Mouse (Mus musculus) hindbrain, postnatal 0 days (tissue): ENCODE measurements at regions not wholly inside any gene's neighbourhood (a gene's known extent, or its start where the extent isn't known, plus 50 kb on each side); places are given as distances from the start of the nearest gene placed in this dataset.

Experiments
- ATAC-seq: fragments of 200-750 bp; cut with Nextera tagmentation; 2 replicates; pipeline ENCODE4 v1.8.0; 2017; ENCODE audit warnings: mild to moderate bottlenecking, moderate TSS enrichment, moderate library complexity
- DNase-seq: peaks from one replicate; pipeline ENCODE4 v3.0.0-alpha.2; 2015; ENCODE audit warnings: low spot score
- H3K27ac ChIP-seq: fragments of 300-500 bp; sonication (generic); 2 replicates; pipeline ENCODE4 v1.5.1; 2014; ENCODE audit warnings: mild to moderate bottlenecking
- H3K27me3 ChIP-seq: fragments of 300-500 bp; sonication (generic); 2 replicates; pipeline ENCODE4 v1.6.1; 2014; ENCODE audit warnings: low read length, mixed read lengths; ENCODE audit not compliant: insufficient read depth
- H3K36me3 ChIP-seq: fragments of 300-500 bp; sonication (generic); 2 replicates; pipeline ENCODE4 v1.6.1; 2014; ENCODE audit warnings: low read length, mixed read lengths; ENCODE audit not compliant: insufficient read depth
- H3K4me1 ChIP-seq: fragments of 300-500 bp; sonication (generic); 2 replicates; pipeline ENCODE4 v1.6.1; 2014; ENCODE audit warnings: antibody characterized with exemption, low read length, mixed read lengths; ENCODE audit not compliant: insufficient read depth
- H3K4me2 ChIP-seq: fragments of 300-500 bp; sonication (generic); 2 replicates; pipeline ENCODE4 v1.6.1; 2014; ENCODE audit warnings: low read depth, mild to moderate bottlenecking, low read length, moderate library complexity, mixed read lengths
- H3K4me3 ChIP-seq: fragments of 300-500 bp; sonication (generic); 2 replicates; pipeline ENCODE4 v1.5.1; 2014; ENCODE audit warnings: low read length
- H3K9ac ChIP-seq: fragments of 300-500 bp; sonication (generic); replicated peaks from 2 replicates; pipeline ENCODE4 v1.6.1; 2014; ENCODE audit warnings: mild to moderate bottlenecking, low read length, moderate library complexity, mixed read lengths
- H3K9me3 ChIP-seq: fragments of 300-500 bp; sonication (generic); 2 replicates; pipeline ENCODE4 v1.6.1; 2016; ENCODE audit warnings: low read length, mixed read lengths
- CTCF ChIP-seq: IDR thresholded peaks from 2 replicates; pipeline ENCODE4 v1.5.1; 2016; ENCODE audit warnings: antibody characterized with exemption, control low read depth, low read depth
- WGBS: fragments of 180-500 bp; shearing (Covaris S2); extraction: QIAGEN DNeasy Blood & Tissue Kit; methylation state at CpG from one replicate; pipeline ENCODE4 v1.1.7; 2014; 5-methylcytosine and 5-hydroxymethylcytosine counted together

DNA sequence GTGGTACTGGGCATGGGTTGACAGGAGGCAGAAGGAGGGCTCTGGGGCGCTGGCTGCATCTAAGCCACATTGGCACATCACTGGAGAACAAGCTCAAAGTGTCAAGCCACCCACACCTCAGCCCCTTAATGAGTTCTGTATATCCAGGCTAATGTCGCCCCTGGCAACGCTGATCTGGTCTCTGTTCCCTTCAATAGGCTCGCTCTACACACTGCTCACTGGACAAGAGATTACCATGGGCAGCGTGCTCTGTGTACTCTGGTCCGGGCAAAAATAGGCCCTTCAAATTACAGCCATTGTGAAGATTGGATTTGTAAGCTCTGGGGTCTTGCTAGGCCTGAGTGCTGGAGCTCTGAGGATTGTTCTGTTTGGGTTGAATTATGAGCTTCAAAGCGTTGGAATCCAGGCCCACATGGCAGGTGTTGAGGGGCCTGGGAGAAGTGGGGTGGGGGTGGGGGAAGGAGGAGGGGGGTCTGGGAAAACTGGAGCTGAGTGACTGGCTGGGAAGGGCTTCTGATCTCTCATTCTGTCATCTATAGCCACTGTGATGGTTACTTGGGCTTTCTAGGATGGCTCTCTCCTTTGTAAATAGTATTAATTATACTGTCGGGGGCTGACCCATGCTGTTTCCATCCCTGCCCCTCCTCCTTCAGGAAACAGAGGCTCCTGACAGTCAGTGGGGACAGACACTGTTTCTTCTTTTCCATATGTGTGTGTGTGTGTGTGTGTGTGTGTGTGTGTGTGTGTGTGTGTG is 122.2 kb downstream of the Matn1 start:
- ATAC-seq (peak; percentile 66; the same call in 1 of the 2 replicates), DNase-seq (peak; percentile 63)
- H3K4me1 ChIP-seq, result 0 out of 2 replicates have a peak, but pooled peaks cover 4% of the 10 kb centered on the region
- H3K9me3 ChIP-seq, result no peaks in the 10 kb centered on the region
- no peak overlapping the region for H3K4me3 ChIP-seq
- no peaks in the 10 kb centered on the region for H3K36me3 ChIP-seq
- H3K4me2 ChIP-seq, result no peak overlapping the region
- TF ChIP-seq CTCF, result no peak
- whole genome bisulfite sequencing, result 22% methylated on average over 8 of the region's 8 CpGs
- no peak overlapping the region for H3K27ac ChIP-seq
- no peak overlapping the region for H3K9ac ChIP-seq
- H3K27me3 ChIP-seq, result no peaks in the 10 kb centered on the region

DNA sequence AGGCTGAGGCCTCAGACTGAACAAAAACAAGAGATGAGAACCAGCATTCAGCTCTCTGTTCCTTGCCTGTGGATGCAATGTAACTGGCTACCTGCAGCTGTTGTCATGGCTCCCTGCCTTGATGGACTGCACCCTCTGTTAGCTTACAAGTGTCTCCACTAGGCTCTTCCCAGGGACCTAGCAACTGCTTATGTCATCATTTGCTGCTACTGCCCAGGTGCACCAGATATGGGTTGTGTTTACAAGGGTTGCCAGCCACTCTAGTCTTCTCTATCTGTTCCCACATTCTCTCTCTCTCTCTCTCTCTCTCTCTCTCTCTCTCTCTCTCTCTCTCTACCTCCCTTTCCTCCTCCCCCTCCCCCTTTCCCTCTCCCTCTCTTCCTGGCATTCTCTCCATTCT is 126.4 kb downstream of the Matn1 start:
- Histone ChIP-seq H3K27ac (no peak overlapping the region), H3K9ac (no peak overlapping the region), H3K27me3 (no peaks in the 10 kb centered on the region), H3K4me2 (no peak overlapping the region), H3K9me3 (no peaks in the 10 kb centered on the region), H3K4me1 (0 out of 2 replicates have a peak, but pooled peaks cover 4% of the 10 kb centered on the region), H3K4me3 (no peak overlapping the region), H3K36me3 (no peaks in the 10 kb centered on the region)
- no peak for ATAC-seq
- no peak for TF ChIP-seq CTCF
- no peak for DNase-seq

- WGBS, result 82% methylated on average over 2 of the region's 2 CpGs
These were observed 128.4 kb downstream of the Matn1 start for GRCm38 (mm10) chr4:131072623-131073022.

DNA sequence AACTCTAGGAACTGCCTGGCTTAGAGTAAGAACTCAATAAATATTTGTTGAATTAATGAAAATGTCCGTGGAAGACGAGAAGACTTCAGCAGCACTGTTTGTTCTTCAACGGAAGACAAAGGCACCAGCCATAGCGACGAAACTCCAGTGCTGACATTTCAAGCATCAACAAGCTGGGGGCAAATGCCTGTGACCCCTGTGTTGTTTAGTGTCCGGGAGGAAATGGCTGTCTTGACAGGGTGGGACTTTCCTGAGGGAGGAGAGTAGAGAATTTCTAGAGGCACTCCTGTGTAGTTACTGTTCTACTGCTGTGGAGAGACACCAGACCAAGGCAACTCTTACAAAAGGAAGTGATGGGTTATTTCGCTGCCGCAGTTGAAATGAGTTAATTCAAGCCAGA is 129.2 kb downstream of the Matn1 start:
- no peak overlapping the region for H3K4me2 ChIP-seq
- no peaks in the 10 kb centered on the region for H3K4me1 ChIP-seq
- no peak overlapping the region for H3K9ac ChIP-seq
- H3K4me3 ChIP-seq, result no peak overlapping the region
- ATAC-seq, result no peak
- DNase-seq, result no peak
- no peaks in the 10 kb centered on the region for H3K27me3 ChIP-seq
- no peak for TF ChIP-seq CTCF
- H3K9me3 ChIP-seq, result no peaks in the 10 kb centered on the region
- H3K27ac ChIP-seq, result no peak overlapping the region
- WGBS, result 46% methylated on average over 8 of the region's 8 CpGs
- no peaks in the 10 kb centered on the region for H3K36me3 ChIP-seq

More at GRCm38 (mm10) chr4:131072623-131073022, 128.4 kb downstream of the Matn1 start:
- H3K4me3 ChIP-seq, result no peak overlapping the region
- no peak overlapping the region for H3K4me2 ChIP-seq
- no peak overlapping the region for H3K9ac ChIP-seq
- TF ChIP-seq CTCF, result no peak
- H3K27me3 ChIP-seq, result no peaks in the 10 kb centered on the region
- DNase-seq, result no peak
- H3K27ac ChIP-seq, result no peak overlapping the region
- H3K4me1 ChIP-seq, result no peaks in the 10 kb centered on the region
- no peak for ATAC-seq
- H3K9me3 ChIP-seq, result no peaks in the 10 kb centered on the region
- no peaks in the 10 kb centered on the region for H3K36me3 ChIP-seq

DNA sequence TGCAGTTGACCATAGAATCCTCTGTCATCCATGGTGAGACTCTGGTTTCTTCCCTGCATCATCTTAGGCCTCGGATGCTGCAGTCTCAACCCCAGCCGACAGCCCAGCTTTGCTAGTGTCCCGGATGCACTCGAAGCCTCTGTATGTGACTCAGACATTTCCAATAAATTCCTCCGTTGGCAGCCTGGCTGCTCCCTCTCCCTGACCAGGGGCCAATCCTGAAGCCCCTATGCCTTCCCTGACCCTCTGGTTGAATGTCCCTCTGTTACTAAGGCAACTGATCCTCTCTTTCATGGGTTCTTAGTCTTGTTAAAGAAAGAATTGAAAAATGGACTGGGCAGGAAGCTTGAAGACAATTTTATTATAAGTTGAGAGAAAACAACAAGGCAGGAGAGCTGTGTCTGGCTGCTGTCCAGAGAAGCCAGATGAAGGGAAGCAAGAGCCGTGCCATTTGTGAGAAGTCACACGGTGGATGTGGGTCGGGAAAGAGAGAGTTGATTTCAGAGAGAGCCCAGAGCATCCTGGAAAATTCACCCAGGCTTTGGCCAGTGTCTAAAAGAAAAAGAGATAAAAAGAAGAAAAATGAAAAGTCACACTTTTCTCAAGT is 131.2 kb downstream of the Matn1 start:
- DNase-seq (no peak), ATAC-seq (no peak)
- TF ChIP-seq CTCF, result no peak
- 33% methylated on average over 8 of the region's 8 CpGs for WGBS
- Histone ChIP-seq H3K36me3 (no peaks in the 10 kb centered on the region), H3K4me3 (no peak overlapping the region), H3K9ac (no peak overlapping the region), H3K27ac (no peak overlapping the region; the same call in 1 of the 2 replicates), H3K27me3 (no peaks in the 10 kb centered on the region), H3K4me1 (no peaks in the 10 kb centered on the region), H3K4me2 (no peak overlapping the region), H3K9me3 (no peaks in the 10 kb centered on the region)

GRCm38 (mm10) chr4:131076628-131077027 is 132.4 kb downstream of the Matn1 start:
- no peak overlapping the region for H3K4me2 ChIP-seq
- H3K36me3 ChIP-seq, result no peaks in the 10 kb centered on the region
- H3K27ac ChIP-seq, result no peak overlapping the region
- no peak for TF ChIP-seq CTCF
- no peak for ATAC-seq
- no peak for DNase-seq
- H3K4me3 ChIP-seq, result no peak overlapping the region
- no peaks in the 10 kb centered on the region for H3K4me1 ChIP-seq
- H3K9me3 ChIP-seq, result no peaks in the 10 kb centered on the region
- no peak overlapping the region for H3K9ac ChIP-seq
- H3K27me3 ChIP-seq, result no peaks in the 10 kb centered on the region
- WGBS, result 72% methylated on average over 3 of the region's 3 CpGs

DNA sequence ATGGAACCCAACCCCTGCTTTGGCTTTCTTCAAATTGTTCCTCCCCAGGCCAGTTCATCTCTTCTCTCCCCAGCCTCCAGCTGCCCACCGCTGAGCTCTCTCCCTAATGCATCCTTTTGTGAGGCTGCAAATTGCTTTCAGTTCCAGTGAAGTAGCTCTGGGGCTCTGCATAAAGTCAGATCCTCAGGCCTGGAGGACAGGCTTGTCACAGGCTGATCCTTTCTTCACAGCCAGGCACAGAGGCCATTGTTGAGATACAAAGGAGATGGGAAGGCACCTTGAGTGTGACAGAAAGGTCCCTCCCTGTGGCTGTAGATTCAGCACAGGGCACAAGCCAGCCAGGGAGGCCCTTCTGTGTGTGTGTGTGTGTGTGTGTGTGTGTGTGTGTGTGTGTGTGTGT is 135.9 kb downstream of the Matn1 start:
- Histone ChIP-seq H3K4me1 (no peaks in the 10 kb centered on the region), H3K27me3 (no peaks in the 10 kb centered on the region), H3K4me2 (no peak overlapping the region), H3K9me3 (no peaks in the 10 kb centered on the region), H3K36me3 (no peaks in the 10 kb centered on the region), H3K9ac (no peak overlapping the region), H3K27ac (no peak overlapping the region), H3K4me3 (no peak overlapping the region)
- peak; percentile 21 for DNase-seq
- no peak for TF ChIP-seq CTCF
- ATAC-seq, result peak; percentile 21; the same call in 1 of the 2 replicates
- 11% methylated on average over 1 of the region's 1 CpGs for WGBS
